Mouse (Mus musculus) adipocyte (in vitro differentiated cells): Measurements from ENCODE around the gene Mafg.
"Not testable (repeated sequence)": the region's sequence is repeated elsewhere in the genome, so short reads cannot be mapped to it uniquely, and the experiment has no call there.

Source experiments
- DNase-seq: peaks from one replicate; pipeline ENCODE4 v3.0.0-alpha.2; 2016; ENCODE audit warnings: low spot score

Mafg gene

DNA sequence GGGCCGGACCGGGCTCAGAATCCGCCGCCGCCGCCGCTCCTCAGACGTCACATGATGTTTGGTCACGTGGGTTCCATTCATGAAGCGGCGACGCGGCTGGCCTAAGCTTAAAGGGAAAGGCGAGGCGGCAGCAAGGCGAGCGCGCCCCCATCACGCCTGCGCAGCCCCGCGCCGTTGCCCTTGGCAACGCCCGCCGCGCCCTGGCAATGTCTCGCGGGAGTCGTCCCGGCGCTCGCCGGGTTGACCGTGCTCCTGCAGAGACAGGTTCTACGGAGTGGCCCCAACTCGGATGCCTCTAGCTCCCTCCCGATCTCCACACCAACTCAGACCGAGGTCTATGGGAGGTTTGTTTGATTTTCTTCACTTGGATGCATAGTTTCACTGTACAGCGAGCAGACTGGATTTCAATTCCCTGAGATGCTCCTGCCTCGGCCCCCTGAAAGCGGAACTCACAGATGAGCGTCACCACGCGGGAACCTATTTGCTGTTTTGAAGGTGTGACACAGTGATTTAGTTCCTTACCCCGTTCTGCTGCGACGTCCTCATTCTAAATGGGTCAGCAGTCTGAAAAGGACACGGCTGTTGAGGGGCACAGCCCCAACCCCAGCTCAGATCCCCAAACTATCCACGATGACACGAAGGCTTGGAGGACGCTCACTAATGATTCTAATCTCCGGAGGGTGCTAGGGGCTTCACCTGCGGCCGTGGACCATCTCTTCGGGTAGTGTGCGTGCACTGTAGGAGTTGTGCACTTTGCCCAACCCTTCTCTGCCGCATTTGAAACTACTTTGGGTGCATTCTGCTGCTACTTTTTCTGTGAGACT, at the start of gene Mafg:
Gene Mafg, minus strand, starts transcription at position 81 of the 824 bp plus-strand sequence.
- peak; percentile 97 for DNase-seq

DNA sequence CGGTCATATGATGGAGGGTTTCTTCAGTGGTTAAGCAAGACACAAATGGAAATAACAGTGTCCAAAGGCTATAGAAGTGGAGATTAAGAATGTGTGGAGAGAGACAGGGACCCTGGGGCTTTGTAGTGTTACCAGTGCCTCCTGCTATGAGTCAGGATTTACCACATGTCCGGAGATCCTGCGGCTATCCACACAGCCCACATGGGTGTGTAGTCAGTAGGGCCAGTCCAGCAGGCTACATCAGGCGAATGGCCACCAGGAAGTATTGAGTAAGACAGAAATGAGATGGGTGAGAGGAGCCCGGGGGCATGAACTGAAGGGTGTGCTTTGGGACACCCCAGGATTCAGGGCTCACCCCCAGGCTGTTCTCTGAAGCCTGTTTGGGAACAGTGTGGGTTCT, 49.3 kb upstream of the Mafg start:
- DNase-seq, result no peak

- peak; percentile 53 for DNase-seq
Measured at GRCm38 (mm10) chr11:120679909-120680308, 46.5 kb upstream of the Mafg start.

GRCm38 (mm10) chr11:120676951-120677350, 43.6 kb upstream of the Mafg start:
- no peak for DNase-seq

DNA sequence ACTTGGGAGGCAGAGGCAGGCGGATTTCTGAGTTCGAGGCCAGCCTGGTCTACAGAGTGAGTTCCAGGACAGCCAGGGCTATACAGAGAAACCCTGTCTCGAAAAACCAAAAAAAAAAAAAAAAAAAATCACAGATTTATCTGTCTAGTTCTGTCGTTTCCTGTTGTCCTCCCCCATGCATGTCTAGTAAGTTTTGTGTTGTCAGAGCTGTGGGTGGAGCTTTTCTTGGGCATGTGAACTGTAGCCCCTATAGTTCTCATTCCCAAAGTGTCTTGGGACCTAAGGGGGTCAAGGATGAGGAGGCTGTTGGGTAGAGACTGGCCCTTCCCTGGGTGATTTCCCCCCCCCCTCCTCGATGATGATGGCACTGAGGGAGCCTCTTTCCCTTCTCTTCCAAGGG, 42.5 kb upstream of the Mafg start:
- not testable (repeated sequence) for DNase-seq

DNA sequence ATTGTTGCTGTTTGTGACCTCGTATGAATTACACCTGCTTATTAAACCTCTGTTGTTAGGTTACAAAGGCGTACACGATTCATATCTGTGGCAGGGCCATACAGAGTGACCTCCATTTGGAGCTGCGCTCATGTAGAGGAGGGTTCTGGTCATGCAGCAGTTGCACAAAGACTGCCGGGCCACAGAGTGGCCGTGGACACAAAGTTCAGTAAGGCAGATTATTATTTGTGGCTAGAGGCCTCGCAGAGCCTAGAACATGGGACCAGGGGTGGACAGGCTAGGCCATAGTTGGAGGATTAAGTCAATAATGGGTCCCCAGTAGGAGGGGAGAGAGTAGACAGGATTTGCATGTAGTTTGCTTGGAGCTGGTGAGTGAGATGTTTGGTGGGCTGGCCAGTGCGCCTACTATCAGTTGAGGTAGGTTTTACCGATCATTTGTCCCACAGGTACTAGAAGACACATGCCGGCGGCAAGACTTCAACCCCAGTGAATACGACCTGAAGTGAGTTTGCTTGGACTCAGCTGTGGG, 40.3 kb upstream of the Mafg start:
- DNase-seq, result no peak

GRCm38 (mm10) chr11:120672687-120673593, 39.5 kb upstream of the Mafg start, which contains the start of gene Aspscr1:
Gene Aspscr1 (plus strand): TSS chr11:120672973.
- peak; percentile 94 for DNase-seq

GRCm38 (mm10) chr11:120666617-120667016, 33.2 kb upstream of the Mafg start:
- peak; percentile 39 for DNase-seq

- no peak for DNase-seq
Measured at GRCm38 (mm10) chr11:120665406-120665805, 32.0 kb upstream of the Mafg start.

GRCm38 (mm10) chr11:120663714-120664113, 30.3 kb upstream of the Mafg start:
- DNase-seq, result no peak

- no peak for DNase-seq
Measured at GRCm38 (mm10) chr11:120662759-120663158, 29.4 kb upstream of the Mafg start.

GRCm38 (mm10) chr11:120661076-120661460, 27.7 kb upstream of the Mafg start, which contains the start of gene Notum:
Gene Notum (minus strand): TSS chr11:120661175.
- DNase-seq, result no peak

- DNase-seq, result no peak
Measured at GRCm38 (mm10) chr11:120660301-120661075, 27.1 kb upstream of the Mafg start.

DNA sequence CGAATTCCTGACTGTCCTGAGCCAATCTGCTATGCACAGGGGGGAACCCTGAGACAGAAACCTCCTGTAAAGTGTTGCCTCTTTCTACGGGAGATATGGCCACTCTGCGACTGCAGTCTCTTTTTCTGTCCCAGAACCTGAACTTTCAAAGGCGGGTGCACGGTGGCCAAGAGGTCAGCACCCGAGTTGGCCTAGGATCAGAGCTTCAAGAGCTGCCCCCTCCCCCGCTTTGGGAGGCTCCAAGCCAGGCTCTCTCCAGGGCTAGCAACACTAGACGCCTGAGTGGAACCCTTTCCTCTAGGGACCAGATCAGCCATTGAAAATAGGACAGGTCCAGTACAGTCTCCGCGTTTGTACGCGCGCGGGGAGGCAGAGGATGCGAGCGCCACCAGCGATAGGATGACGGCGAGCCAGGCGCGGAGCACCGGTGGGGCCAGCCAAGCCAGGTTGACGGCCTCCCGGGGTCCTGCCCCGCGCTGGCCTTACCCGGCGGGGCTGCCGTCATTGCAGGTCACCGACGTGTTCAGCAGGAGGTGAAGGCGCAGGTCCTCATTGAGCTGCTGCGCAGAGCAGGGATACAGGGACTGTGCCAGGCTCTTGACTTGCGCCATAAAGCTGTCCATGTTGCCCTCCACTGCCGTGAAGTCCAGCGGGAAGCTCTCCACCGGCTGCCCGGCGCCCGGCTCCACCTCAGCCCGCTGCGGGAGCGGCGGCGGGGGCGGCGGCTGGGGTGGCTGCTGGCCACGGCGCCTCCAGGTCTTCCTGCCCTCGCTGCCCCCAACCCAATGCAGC, 26.3 kb upstream of the Mafg start:
- DNase-seq, result no peak

DNA sequence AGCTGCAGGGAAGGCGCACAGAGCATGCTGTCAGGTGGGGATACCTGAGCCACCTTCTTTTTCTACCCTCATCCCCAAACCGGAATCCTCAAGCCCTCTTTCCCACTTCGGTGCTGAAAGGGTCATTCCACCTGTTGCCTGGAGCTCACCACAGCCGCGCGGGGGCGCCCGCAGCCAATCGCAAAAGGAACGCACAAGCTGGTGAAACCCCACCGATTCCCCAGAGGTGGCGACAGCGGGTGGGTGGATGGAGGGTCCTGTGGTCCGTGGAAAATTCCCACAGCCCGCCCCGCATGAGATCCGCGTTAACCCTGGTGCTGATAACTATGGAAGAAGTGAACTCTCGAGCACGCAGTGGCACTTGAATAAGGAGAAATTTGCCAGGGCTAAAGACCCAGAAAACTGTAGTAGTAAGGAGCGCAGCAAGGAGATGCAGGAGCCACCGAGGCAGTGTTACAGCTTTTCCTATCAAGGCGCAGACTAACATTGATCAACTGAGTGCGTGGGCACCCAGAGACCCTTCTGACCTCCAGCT, 25.5 kb upstream of the Mafg start:
- DNase-seq, result peak; percentile 49

- DNase-seq, result no peak
Measured at GRCm38 (mm10) chr11:120657301-120657700, 23.9 kb upstream of the Mafg start.

GRCm38 (mm10) chr11:120654741-120655140, 21.3 kb upstream of the Mafg start:
- DNase-seq, result peak; percentile 42

- DNase-seq, result no peak
Measured at GRCm38 (mm10) chr11:120651872-120652271, 18.5 kb upstream of the Mafg start.

- no peak for DNase-seq
Measured at GRCm38 (mm10) chr11:120648001-120648476, 14.6 kb upstream of the Mafg start, which contains the start of gene Myadml2. Gene Myadml2 (minus strand): TSS chr11:120648158.
